Mouse (Mus musculus): ENCODE results near the gene Iqcd. TPM values are rescaled to one million over a fixed set of nuclear protein-coding genes. Genes with fewer than 3 reads are reported as not detected.

Iqcd gene
- total RNA-seq, 2 experiments from 2014 or later, result 0.79 to 0.80 TPM

GRCm38 (mm10) chr5:120600946-120601668, 12.3 kb downstream of the Iqcd start:
- no peak for DNase-seq (ENCODE audit: extremely low spot score in 1 of 2, low spot score in 1 of 2)

- DNase-seq (ENCODE audit: extremely low spot score in 1 of 2, low spot score in 1 of 2), result no peak
Measured at GRCm38 (mm10) chr5:120602210-120602609, 13.4 kb downstream of the Iqcd start.

- no peak for DNase-seq (ENCODE audit: extremely low spot score in 1 of 2, low spot score in 1 of 2)
Measured at GRCm38 (mm10) chr5:120603515-120603914, 14.7 kb downstream of the Iqcd start.

- peak; percentile 78 to 94 for DNase-seq (ENCODE audit: extremely low spot score in 1 of 2, low spot score in 1 of 2)
Measured at GRCm38 (mm10) chr5:120604839-120605238, 16.0 kb downstream of the Iqcd start.

- DNase-seq (ENCODE audit: extremely low spot score in 1 of 2, low spot score in 1 of 2), result no peak
Measured at GRCm38 (mm10) chr5:120605241-120605661, 16.4 kb downstream of the Iqcd start.

GRCm38 (mm10) chr5:120605688-120606087, 16.9 kb downstream of the Iqcd start:
- DNase-seq (ENCODE audit: extremely low spot score in 1 of 2, low spot score in 1 of 2), result peak; percentile 76 to 98

GRCm38 (mm10) chr5:120606590-120607200, 17.9 kb downstream of the Iqcd start:
- no peak for DNase-seq (ENCODE audit: extremely low spot score in 1 of 2, low spot score in 1 of 2)

GRCm38 (mm10) chr5:120607335-120607734, 18.5 kb downstream of the Iqcd start:
- no peak for DNase-seq (ENCODE audit: extremely low spot score in 1 of 2, low spot score in 1 of 2)

- no peak for DNase-seq (ENCODE audit: extremely low spot score in 1 of 2, low spot score in 1 of 2)
Measured at GRCm38 (mm10) chr5:120609246-120609775, 20.5 kb downstream of the Iqcd start.

- DNase-seq (ENCODE audit: extremely low spot score in 1 of 2, low spot score in 1 of 2), result no peak
Measured at GRCm38 (mm10) chr5:120610906-120611305, 22.1 kb downstream of the Iqcd start.

GRCm38 (mm10) chr5:120611416-120611815, 22.6 kb downstream of the Iqcd start:
- DNase-seq (ENCODE audit: extremely low spot score in 1 of 2, low spot score in 1 of 2), result no peak

- DNase-seq (ENCODE audit: extremely low spot score in 1 of 2, low spot score in 1 of 2), result peak in 1 of 2 experiments; percentile 98
Measured at GRCm38 (mm10) chr5:120612442-120612821, 23.6 kb downstream of the Iqcd start, which contains the start of the genes Rita1 and Ddx54. TSS of gene Rita1 (minus strand) at chr5:120612589. TSS of gene Ddx54 (plus strand) at chr5:120612739.

- peak; percentile 96 to 99 for DNase-seq (ENCODE audit: extremely low spot score in 1 of 2, low spot score in 1 of 2)
Measured at GRCm38 (mm10) chr5:120612822-120613604, 24.2 kb downstream of the Iqcd start.

GRCm38 (mm10) chr5:120615903-120616302, 27.1 kb downstream of the Iqcd start:
- DNase-seq (ENCODE audit: extremely low spot score in 1 of 2, low spot score in 1 of 2), result no peak

- no peak for DNase-seq (ENCODE audit: extremely low spot score in 1 of 2, low spot score in 1 of 2)
Measured at GRCm38 (mm10) chr5:120618778-120619177, 30.0 kb downstream of the Iqcd start.

GRCm38 (mm10) chr5:120619201-120619600, 30.4 kb downstream of the Iqcd start:
- DNase-seq (ENCODE audit: extremely low spot score in 1 of 2, low spot score in 1 of 2), result peak; percentile 68 to 89

- peak; percentile 88 to 96 for DNase-seq (ENCODE audit: extremely low spot score in 1 of 2, low spot score in 1 of 2)
Measured at GRCm38 (mm10) chr5:120620375-120621077, 31.7 kb downstream of the Iqcd start.

GRCm38 (mm10) chr5:120621078-120621765, 32.4 kb downstream of the Iqcd start:
- no peak for DNase-seq (ENCODE audit: extremely low spot score in 1 of 2, low spot score in 1 of 2)

- DNase-seq (ENCODE audit: extremely low spot score in 1 of 2, low spot score in 1 of 2), result no peak
Measured at GRCm38 (mm10) chr5:120621846-120622197, 33.0 kb downstream of the Iqcd start.
